Mouse (Mus musculus) lung, embryonic 14.5 days (tissue): ENCODE results near the gene Hist1h2bn. TPM values are rescaled to one million over a fixed set of nuclear protein-coding genes. Genes with fewer than 3 reads are reported as not detected.
"Not testable (repeated sequence)": the region's sequence is repeated elsewhere in the genome, so short reads cannot be mapped to it uniquely, and the experiment has no call there.

ENCODE experiments used
- ATAC-seq: fragments of 200-750 bp; cut with Nextera tagmentation; 2 replicates; pipeline ENCODE4 v1.8.0; 2017; ENCODE audit warnings: mild to moderate bottlenecking, moderate TSS enrichment, moderate library complexity; ENCODE audit not compliant: insufficient read depth
- DNase-seq: peaks from one replicate; pipeline ENCODE4 v3.0.0-alpha.2; 2015
- H3K27ac ChIP-seq: fragments of 300-500 bp; sonication (generic); 2 replicates; pipeline ENCODE4 v1.5.1; 2014; ENCODE audit warnings: low read depth, mild to moderate bottlenecking, moderate library complexity
- H3K27me3 ChIP-seq: fragments of 300-500 bp; sonication (generic); 2 replicates; pipeline ENCODE4 v1.6.1; 2014; ENCODE audit warnings: low read length, control low read depth; ENCODE audit not compliant: insufficient read depth
- H3K36me3 ChIP-seq: fragments of 300-500 bp; sonication (generic); 2 replicates; pipeline ENCODE4 v1.6.1; 2014; ENCODE audit warnings: control low read depth; ENCODE audit not compliant: insufficient read depth
- H3K4me1 ChIP-seq: fragments of 300-500 bp; sonication (generic); 2 replicates; pipeline ENCODE4 v1.6.1; 2014; ENCODE audit warnings: antibody characterized with exemption, control low read depth; ENCODE audit not compliant: insufficient read depth
- H3K4me2 ChIP-seq: fragments of 300-500 bp; sonication (generic); 2 replicates; pipeline ENCODE4 v1.6.1; 2014; ENCODE audit warnings: mild to moderate bottlenecking
- H3K4me3 ChIP-seq: fragments of 300-500 bp; sonication (generic); 2 replicates; pipeline ENCODE4 v1.5.1; 2014; ENCODE audit warnings: low read depth, low read length
- H3K9ac ChIP-seq: fragments of 300-500 bp; sonication (generic); 2 replicates; pipeline ENCODE4 v1.6.1; 2014
- H3K9me3 ChIP-seq: fragments of 300-500 bp; sonication (generic); 2 replicates; pipeline ENCODE4 v1.6.1; 2016; ENCODE audit warnings: low read depth, low read length, control low read depth
- CTCF ChIP-seq: IDR thresholded peaks from 2 replicates; pipeline ENCODE4 v1.5.1; 2016; ENCODE audit warnings: antibody characterized with exemption, low read depth
- WGBS: fragments of 180-500 bp; shearing (Covaris S2); extraction: QIAGEN DNeasy Blood & Tissue Kit; methylation state at CpG from one replicate; pipeline ENCODE4 v1.1.7; 2014; 5-methylcytosine and 5-hydroxymethylcytosine counted together
- polyA plus RNA-seq: library from polyadenylated mRNA; unstranded; fragments of >200 nt; fragmentation: Nextera tagmentation; extraction: Ambion mirVana; gene quantifications from 2 replicates; pipeline ENCODE4 v1.2.1, GENCODE M21; 2014

The Hist1h2bn gene
- polyA plus RNA-seq, result 2.0 and 3.1 TPM in 2 replicates

DNA sequence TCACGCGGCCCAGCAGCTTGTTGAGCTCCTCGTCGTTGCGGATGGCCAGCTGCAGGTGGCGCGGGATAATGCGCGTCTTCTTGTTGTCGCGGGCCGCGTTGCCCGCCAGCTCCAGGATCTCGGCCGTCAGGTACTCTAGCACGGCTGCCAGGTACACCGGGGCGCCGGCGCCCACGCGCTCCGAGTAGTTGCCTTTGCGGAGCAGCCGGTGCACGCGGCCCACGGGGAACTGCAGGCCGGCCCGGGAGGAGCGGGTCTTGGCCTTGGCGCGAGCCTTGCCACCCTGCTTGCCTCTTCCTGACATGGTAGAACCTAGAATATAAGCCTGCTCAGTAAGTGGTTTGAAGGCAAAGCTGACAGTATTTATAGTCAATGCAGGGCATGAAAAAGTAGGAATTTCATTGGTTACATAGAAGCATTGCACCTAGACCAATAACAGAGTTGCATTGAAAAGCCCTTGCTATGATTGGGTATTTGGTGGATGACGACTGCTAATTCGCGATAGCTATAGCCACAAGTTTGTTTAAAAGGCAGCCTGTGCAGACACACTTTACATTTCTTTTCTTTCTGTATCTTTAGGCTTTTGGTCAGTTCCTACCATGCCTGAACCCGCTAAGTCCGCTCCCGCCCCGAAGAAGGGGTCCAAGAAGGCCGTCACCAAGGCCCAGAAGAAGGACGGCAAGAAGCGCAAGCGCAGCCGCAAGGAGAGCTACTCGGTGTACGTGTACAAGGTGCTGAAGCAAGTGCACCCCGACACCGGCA lies at the start of gene Hist1h2bn, which contains the start of gene Hist1h2ak:
TSS of gene Hist1h2bn (plus strand) at position 600 of the 762 bp plus-strand sequence.
TSS of gene Hist1h2ak (minus strand) at position 304 of the 762 bp plus-strand sequence.
- ATAC-seq, result peak; percentile 92
- DNase-seq, result peak; percentile 97
- peak within 1 kb of the TSS; percentile 46 for H3K4me3 ChIP-seq
- H3K4me1 ChIP-seq, H3K27me3 ChIP-seq, H3K9me3 ChIP-seq, H3K36me3 ChIP-seq: not testable (repeated sequence)
- H3K4me2 ChIP-seq, result peak within 1 kb of the TSS; percentile 75
- TF ChIP-seq CTCF, result peak; percentile 26; the same call in 1 of the 2 replicates
- peak within 1 kb of the TSS; percentile 79 for H3K9ac ChIP-seq
- whole genome bisulfite sequencing, result under 1% methylated on average over 42 of the region's 50 CpGs
- H3K27ac ChIP-seq, result peak within 1 kb of the TSS; percentile 98

GRCm38 (mm10) chr13:21706669-21707068 lies 47.3 kb upstream of the Hist1h2bn start:
- Histone ChIP-seq H3K27me3 (no peaks in the 10 kb centered on the region), H3K27ac (no peak overlapping the region), H3K4me3 (no peak overlapping the region), H3K36me3 (no peaks in the 10 kb centered on the region), H3K9me3 (no peaks in the 10 kb centered on the region), H3K9ac (no peak overlapping the region), H3K4me1 (no peaks in the 10 kb centered on the region), H3K4me2 (no peak overlapping the region)
- ATAC-seq (no peak), DNase-seq (no peak)
- no peak for TF ChIP-seq CTCF
- 66% methylated on average over 4 of the region's 4 CpGs for WGBS

- Histone ChIP-seq H3K4me1 (no peaks in the 10 kb centered on the region), H3K4me2 (peak overlapping the region; percentile 72), H3K9me3 (no peaks in the 10 kb centered on the region), H3K9ac (peak overlapping the region; percentile 60), H3K4me3 (peak overlapping the region; percentile 68), H3K36me3 (no peaks in the 10 kb centered on the region), H3K27me3 (no peaks in the 10 kb centered on the region), H3K27ac (peak overlapping the region; percentile 87)
- DNase-seq, result peak; percentile 95
- TF ChIP-seq CTCF, result peak; percentile 80
- peak; percentile 79 for ATAC-seq
- WGBS, result under 1% methylated on average over 32 of the region's 32 CpGs
These were observed 43.8 kb upstream of the Hist1h2bn start for GRCm38 (mm10) chr13:21710031-21710711.

DNA sequence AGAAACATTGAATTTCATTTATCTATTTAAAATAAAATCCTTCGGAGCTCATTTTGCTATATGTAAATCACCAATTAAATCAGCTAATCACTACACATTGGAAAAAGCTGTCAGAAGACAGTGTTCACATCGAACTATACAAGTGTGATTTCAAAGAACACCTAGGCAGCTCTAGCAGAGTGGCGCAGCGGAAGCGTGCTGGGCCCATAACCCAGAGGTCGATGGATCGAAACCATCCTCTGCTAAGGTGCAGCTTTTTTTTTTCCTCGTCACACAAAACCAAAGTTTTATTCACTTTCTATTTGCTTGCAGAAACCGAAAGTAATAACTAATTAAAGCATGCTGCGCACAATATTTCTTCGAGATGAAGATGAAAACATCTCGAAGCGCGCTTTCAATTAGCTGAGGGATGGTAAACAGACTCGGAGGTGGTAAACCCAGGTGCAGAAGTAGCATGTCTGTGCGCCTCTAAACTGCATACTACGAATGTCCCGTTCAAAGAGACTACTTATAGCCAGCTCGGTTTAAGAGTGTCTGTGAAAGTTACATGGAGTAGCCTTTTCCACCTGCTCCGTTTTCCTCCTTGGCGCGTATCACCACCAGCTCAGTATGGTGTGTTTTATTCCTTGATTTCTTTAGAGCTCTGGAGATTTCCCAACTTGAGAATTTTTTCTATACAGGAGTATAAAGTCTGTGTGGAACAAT lies 43.0 kb upstream of the Hist1h2bn start:
- no peak for TF ChIP-seq CTCF
- Histone ChIP-seq H3K36me3 (no peaks in the 10 kb centered on the region), H3K4me1 (no peaks in the 10 kb centered on the region), H3K9ac (peak overlapping the region; percentile 38; the same call in 1 of the 2 replicates), H3K4me3 (peak overlapping the region; percentile 68), H3K27ac (peak overlapping the region; percentile 67; the same call in 1 of the 2 replicates), H3K27me3 (no peaks in the 10 kb centered on the region), H3K9me3 (no peaks in the 10 kb centered on the region), H3K4me2 (peak overlapping the region; percentile 72)
- ATAC-seq, result peak; percentile 76
- 3% methylated on average over 22 of the region's 22 CpGs for WGBS
- peak; percentile 88 for DNase-seq

- ATAC-seq (no peak), DNase-seq (no peak)
- Histone ChIP-seq H3K4me1 (no peaks in the 10 kb centered on the region), H3K9me3 (no peaks in the 10 kb centered on the region), H3K27ac (no peak overlapping the region), H3K4me2 (peak overlapping the region; percentile 72), H3K27me3 (no peaks in the 10 kb centered on the region), H3K4me3 (peak overlapping the region; percentile 68), H3K9ac (0 out of 2 replicates have a peak overlapping the region, but pooled peaks have one; percentile 38), H3K36me3 (no peaks in the 10 kb centered on the region)
- no peak for TF ChIP-seq CTCF
- WGBS, result 21% methylated on average over 4 of the region's 4 CpGs
These were observed 42.2 kb upstream of the Hist1h2bn start for GRCm38 (mm10) chr13:21711698-21712097.

DNA sequence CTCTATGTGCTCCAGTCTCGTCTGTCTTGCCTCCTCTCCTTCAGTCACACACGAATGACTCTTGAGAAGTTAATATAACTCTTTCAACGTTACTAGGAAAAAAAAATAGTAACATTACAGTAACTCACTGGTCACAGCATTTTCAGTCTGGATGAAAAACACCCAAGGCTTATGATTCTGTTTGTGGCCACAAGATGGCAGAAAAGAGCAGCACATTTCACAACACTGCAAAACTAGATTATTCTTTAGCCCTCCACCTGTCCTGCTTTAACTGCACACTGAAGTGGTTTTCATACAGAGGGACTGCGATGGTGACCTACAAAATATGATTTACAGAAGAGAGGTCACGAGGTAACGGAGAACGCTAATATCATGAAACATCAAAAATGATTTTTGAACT lies 39.2 kb upstream of the Hist1h2bn start:
- Histone ChIP-seq H3K27me3 (no peaks in the 10 kb centered on the region), H3K27ac (peak overlapping the region; percentile 98), H3K4me3 (peak overlapping the region; percentile 33), H3K36me3 (no peaks in the 10 kb centered on the region), H3K4me1 (peaks cover 4% of the 10 kb centered on the region), H3K9me3 (no peaks in the 10 kb centered on the region), H3K4me2 (peak overlapping the region; percentile 86), H3K9ac (peak overlapping the region; percentile 55)
- under 1% methylated on average over 7 of the region's 7 CpGs for WGBS
- DNase-seq, result peak; percentile 90
- TF ChIP-seq CTCF, result peak; percentile 86
- ATAC-seq, result no peak
